Mouse (Mus musculus) hindbrain, embryonic 11.5 days (tissue): Measurements from ENCODE around the gene Orc3. TPM values are rescaled to one million over a fixed set of nuclear protein-coding genes. Genes with fewer than 3 reads are reported as not detected.
"Not testable (repeated sequence)": the region's sequence is repeated elsewhere in the genome, so short reads cannot be mapped to it uniquely, and the experiment has no call there.

Experiments used
- ATAC-seq: fragments of 200-750 bp; cut with Nextera tagmentation; 2 replicates; pipeline ENCODE4 v1.8.0; 2017; ENCODE audit warnings: mild to moderate bottlenecking, moderate TSS enrichment, moderate library complexity; ENCODE audit not compliant: low FRiP score
- DNase-seq: peaks from one replicate; pipeline ENCODE4 v3.0.0-alpha.2; 2015; ENCODE audit warnings: low spot score
- H3K27ac ChIP-seq: fragments of 300-500 bp; sonication (generic); 2 replicates; pipeline ENCODE4 v1.5.1; 2014; ENCODE audit warnings: mild to moderate bottlenecking, low read depth, low read length
- H3K27me3 ChIP-seq: fragments of 300-500 bp; sonication (generic); 2 replicates; pipeline ENCODE4 v1.6.1; 2014; ENCODE audit warnings: mild to moderate bottlenecking, low read length, moderate library complexity, mixed read lengths; ENCODE audit not compliant: control insufficient read depth, insufficient read depth
- H3K36me3 ChIP-seq: fragments of 300-500 bp; sonication (generic); 2 replicates; pipeline ENCODE4 v1.6.1; 2014; ENCODE audit warnings: mild to moderate bottlenecking, low read length, moderate library complexity, mixed read lengths; ENCODE audit not compliant: control insufficient read depth, insufficient read depth
- H3K4me1 ChIP-seq: fragments of 300-500 bp; sonication (generic); replicated peaks from 2 replicates; pipeline ENCODE4 v1.6.1; 2014; ENCODE audit warnings: low read length, mixed read lengths; ENCODE audit not compliant: control insufficient read depth, insufficient read depth
- H3K4me2 ChIP-seq: fragments of 300-500 bp; sonication (generic); replicated peaks from 2 replicates; pipeline ENCODE4 v1.6.1; 2014; ENCODE audit warnings: mild to moderate bottlenecking, low read depth, low read length
- H3K4me3 ChIP-seq: fragments of 300-500 bp; sonication (generic); 2 replicates; pipeline ENCODE4 v1.5.1; 2014; ENCODE audit warnings: low read depth, low read length
- H3K9ac ChIP-seq: fragments of 300-500 bp; sonication (generic); 2 replicates; pipeline ENCODE4 v1.6.1; 2014; ENCODE audit warnings: low read depth, low read length
- H3K9me3 ChIP-seq: fragments of 300-500 bp; sonication (generic); 2 replicates; pipeline ENCODE4 v1.6.1; 2016; ENCODE audit warnings: low read length; ENCODE audit not compliant: control insufficient read depth
- WGBS: fragments of 180-500 bp; shearing (Covaris S2); extraction: QIAGEN DNeasy Blood & Tissue Kit; methylation state at CpG from one replicate; pipeline ENCODE4 v1.1.7; 2014; 5-methylcytosine and 5-hydroxymethylcytosine counted together
- polyA plus RNA-seq: library from polyadenylated mRNA; unstranded; fragments of >200 nt; fragmentation: Nextera tagmentation; extraction: Ambion mirVana; gene quantifications from 2 replicates; pipeline ENCODE4 v1.2.1, GENCODE M21; 2014

The Orc3 gene
- polyA plus RNA-seq, 1 experiment from 2014 or later, result 127 TPM

DNA sequence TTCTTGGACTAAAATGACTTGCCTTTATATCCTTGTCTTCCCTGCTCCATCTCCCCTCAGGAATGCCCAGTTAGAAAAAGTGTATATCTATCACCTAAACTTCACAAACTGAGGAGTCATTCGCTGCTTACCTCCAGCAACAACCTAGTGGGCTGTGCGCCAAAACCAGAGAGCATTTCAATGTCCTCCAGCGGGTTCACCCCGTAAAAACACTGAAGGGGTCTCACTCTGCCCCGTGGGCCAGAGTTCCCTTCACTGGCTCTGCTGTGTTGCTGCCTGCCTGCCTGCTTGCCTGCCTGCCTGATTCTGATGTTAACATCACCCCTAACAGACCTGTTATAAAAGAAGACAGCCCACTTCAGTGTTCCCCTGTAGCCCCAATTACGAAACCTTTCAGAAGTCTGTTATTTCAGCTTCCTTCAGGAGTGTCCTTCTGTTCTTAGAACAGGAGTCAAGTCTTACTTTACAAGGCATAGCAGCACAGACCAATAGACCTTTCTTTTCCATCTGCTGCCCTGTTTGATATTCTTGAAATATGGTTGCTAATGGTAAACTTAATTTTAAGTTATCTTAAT is 1.1 kb downstream of the Orc3 start:
- Histone ChIP-seq H3K4me3 (peak overlapping the region; percentile 81), H3K27me3 (no peaks in the 10 kb centered on the region), H3K27ac (no peak overlapping the region), H3K9me3 (no peaks in the 10 kb centered on the region), H3K4me1 (peaks cover 7% of the 10 kb centered on the region), H3K4me2 (peak overlapping the region; percentile 88), H3K9ac (peak overlapping the region; percentile 89), H3K36me3 (no peaks in the 10 kb centered on the region)
- ATAC-seq (no peak), DNase-seq (no peak)
- 76% methylated on average over 6 of the region's 6 CpGs for WGBS

DNA sequence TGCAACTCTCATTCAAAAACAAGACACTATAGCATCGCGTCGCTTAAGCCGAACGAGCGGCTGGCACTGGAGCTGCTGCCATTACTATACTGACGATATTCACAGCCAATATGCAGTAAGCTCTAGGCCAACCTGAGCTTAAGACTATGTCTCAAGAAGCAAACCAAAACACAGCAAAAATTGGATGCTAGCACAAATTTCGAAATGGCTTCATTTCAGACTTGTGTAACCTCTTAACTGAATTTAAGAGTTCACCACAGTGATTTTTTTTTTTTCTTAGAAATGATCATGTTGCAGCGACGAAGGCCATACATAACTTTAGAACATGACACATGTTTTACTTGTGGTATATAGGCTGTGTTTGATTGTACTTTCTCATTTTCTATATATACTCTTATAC is 8.1 kb downstream of the Orc3 start:
- no peaks in the 10 kb centered on the region for H3K27me3 ChIP-seq
- H3K4me1 ChIP-seq, result no peaks in the 10 kb centered on the region
- H3K4me2 ChIP-seq, result no peak overlapping the region
- no peak for ATAC-seq
- no peak overlapping the region for H3K27ac ChIP-seq
- WGBS, result 96% methylated on average over 10 of the region's 10 CpGs
- no peak overlapping the region for H3K4me3 ChIP-seq
- no peak for DNase-seq
- no peak overlapping the region for H3K9ac ChIP-seq
- H3K9me3 ChIP-seq, result no peaks in the 10 kb centered on the region
- peaks cover 2% of the 10 kb centered on the region; the same call in 1 of the 2 replicates for H3K36me3 ChIP-seq

DNA sequence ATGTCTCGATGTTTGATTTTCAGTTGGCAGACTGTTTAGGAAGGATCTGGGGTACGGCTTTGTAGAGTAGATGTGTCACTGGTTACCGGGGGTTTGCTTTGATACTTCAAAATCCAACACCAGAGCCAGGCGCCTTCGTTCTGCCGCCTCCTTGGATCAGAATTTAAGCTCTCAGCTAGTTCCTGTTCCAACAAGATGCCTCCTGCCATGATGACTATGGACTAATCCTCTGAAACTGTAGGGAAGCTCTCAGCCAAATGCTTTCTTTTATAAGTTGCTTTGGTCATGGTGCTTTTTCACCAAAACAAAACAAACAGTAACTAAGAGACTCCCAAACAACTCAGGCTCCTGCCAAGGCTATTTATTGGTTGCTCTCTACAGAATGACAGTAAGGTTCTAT is 11.6 kb downstream of the Orc3 start:
- Histone ChIP-seq H3K27me3 (no peaks in the 10 kb centered on the region), H3K4me2 (no peak overlapping the region), H3K36me3 (peaks cover 5% of the 10 kb centered on the region; the same call in 1 of the 2 replicates), H3K9me3 (no peaks in the 10 kb centered on the region), H3K27ac (no peak overlapping the region), H3K4me1 (no peaks in the 10 kb centered on the region), H3K9ac (no peak overlapping the region), H3K4me3 (no peak overlapping the region)
- DNase-seq, result no peak
- ATAC-seq, result no peak
- 96% methylated on average over 6 of the region's 6 CpGs for WGBS

DNA sequence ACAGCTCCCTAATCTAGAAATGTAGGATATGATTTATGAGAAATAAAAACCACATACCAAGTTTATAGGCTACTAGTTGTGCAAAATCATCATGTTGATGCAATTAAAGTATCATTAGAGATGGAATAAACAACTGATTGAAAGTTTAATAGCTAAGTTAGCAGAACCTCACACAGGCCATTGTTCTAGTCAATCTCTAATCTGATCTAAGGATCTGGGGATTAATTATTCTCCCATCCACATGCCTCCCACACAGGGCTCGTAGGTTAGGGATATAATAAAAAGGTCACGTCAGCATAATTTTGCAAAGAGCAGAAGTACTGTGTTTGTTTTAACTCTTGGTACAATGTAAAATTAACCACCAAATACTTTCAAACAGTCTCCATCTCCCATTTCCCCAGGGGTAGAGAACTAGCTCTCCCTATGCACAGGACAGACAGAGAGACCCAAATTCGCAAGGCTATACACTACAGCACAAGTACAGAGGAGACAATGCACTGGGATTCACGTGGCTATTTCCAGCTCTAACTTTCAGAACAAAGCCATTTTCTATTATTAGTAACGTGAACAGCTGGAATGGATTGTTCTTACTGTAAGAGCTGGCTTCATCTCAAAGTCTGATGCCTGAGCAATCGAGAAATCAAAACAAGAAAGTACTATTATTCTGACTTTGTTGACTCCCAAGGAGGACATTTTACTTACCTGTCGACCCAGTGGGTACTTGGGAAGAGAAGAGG is 29.7 kb downstream of the Orc3 start:
- H3K4me1 ChIP-seq, result no peaks in the 10 kb centered on the region
- no peaks in the 10 kb centered on the region for H3K27me3 ChIP-seq
- no peak overlapping the region for H3K4me2 ChIP-seq
- DNase-seq (no peak), ATAC-seq (no peak)
- 88% methylated on average over 7 of the region's 7 CpGs for WGBS
- H3K9me3 ChIP-seq, result no peaks in the 10 kb centered on the region
- H3K9ac ChIP-seq, result no peak overlapping the region
- no peak overlapping the region for H3K4me3 ChIP-seq
- H3K27ac ChIP-seq, result no peak overlapping the region
- H3K36me3 ChIP-seq, result peaks cover 5% of the 10 kb centered on the region; the same call in 1 of the 2 replicates

DNA sequence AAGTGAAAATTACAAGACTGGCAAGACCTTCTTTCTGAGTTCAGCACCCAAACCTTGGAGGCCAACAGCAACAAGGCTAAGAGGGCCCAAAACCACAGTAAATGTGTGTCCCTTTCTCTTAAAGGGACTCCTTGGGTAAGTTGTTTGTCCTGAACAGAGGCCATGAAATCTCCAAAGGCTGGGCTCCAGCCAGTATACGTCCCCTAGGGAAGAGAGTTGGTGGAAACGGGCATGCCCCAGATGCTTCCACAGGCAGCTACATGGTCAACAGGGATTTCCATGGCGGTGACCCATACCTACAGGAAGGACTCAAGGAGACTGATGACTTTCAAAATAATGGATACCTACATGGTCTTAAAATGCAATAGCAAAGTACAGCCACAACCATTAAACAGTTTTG is 31.3 kb downstream of the Orc3 start:
- Histone ChIP-seq H3K27me3 (no peaks in the 10 kb centered on the region), H3K27ac (no peak overlapping the region), H3K4me3 (no peak overlapping the region), H3K9me3 (no peaks in the 10 kb centered on the region), H3K4me2 (no peak overlapping the region), H3K36me3 (peaks cover 8% of the 10 kb centered on the region; the same call in 1 of the 2 replicates), H3K4me1 (no peaks in the 10 kb centered on the region), H3K9ac (no peak overlapping the region)
- DNase-seq (no peak), ATAC-seq (no peak)
- 93% methylated on average over 3 of the region's 3 CpGs for WGBS

DNA sequence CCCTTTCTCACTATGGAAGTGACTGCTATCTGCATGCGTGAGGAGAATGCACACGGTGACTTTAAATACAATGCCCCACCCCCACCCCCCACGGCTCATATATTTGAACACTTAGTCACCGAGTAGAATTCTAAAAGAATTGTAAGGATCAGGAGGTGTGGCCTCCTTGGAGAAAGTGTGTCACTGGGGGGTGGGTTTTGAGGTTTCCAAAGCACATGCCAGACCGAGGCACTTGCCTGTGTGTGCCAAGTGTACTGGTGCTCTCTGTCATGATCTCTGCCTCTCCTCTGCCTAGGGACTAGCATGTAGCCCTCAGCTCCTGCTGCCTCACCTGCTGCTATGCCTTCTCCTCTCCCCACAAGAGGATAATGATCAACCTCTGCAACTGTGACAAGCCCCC is 32.3 kb downstream of the Orc3 start:
- ATAC-seq, result 0 out of 2 replicates have a peak, but pooled peaks have one; percentile 7
- H3K36me3 ChIP-seq, result peaks cover 8% of the 10 kb centered on the region; the same call in 1 of the 2 replicates
- 68% methylated on average over 5 of the region's 5 CpGs for WGBS
- H3K27me3 ChIP-seq, result no peaks in the 10 kb centered on the region
- H3K4me1 ChIP-seq, result no peaks in the 10 kb centered on the region
- no peak for DNase-seq
- H3K9me3 ChIP-seq, result no peaks in the 10 kb centered on the region
- no peak overlapping the region for H3K4me2 ChIP-seq
- no peak overlapping the region for H3K9ac ChIP-seq
- H3K27ac ChIP-seq, result no peak overlapping the region
- H3K4me3 ChIP-seq, result no peak overlapping the region

DNA sequence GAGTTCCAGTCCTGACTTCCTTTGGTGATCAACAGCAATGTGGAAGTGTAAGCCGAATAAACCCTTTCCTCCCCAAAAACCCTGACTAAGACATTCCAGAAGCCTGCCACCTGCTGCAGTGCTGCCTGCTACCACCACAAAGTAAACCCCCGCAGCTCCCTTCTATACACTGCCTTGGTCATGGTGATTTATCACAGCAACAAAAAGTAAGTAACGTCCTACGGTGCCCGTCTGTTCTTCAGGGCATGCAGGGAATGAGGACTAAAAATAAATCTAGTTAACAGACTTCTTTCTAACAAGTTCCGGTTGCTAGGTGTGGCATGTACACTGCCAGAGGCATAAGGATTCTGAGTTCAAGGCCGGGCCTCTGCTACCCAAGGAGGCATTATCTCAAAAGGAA is 32.8 kb downstream of the Orc3 start:
- no peak for DNase-seq
- ATAC-seq, result no peak
- Histone ChIP-seq H3K4me2 (no peak overlapping the region), H3K27ac (no peak overlapping the region), H3K36me3 (peaks cover 9% of the 10 kb centered on the region; the same call in 1 of the 2 replicates), H3K4me3 (no peak overlapping the region), H3K9ac (no peak overlapping the region), H3K9me3 (no peaks in the 10 kb centered on the region), H3K27me3 (no peaks in the 10 kb centered on the region), H3K4me1 (no peaks in the 10 kb centered on the region)
- 64% methylated on average over 7 of the region's 7 CpGs for WGBS

DNA sequence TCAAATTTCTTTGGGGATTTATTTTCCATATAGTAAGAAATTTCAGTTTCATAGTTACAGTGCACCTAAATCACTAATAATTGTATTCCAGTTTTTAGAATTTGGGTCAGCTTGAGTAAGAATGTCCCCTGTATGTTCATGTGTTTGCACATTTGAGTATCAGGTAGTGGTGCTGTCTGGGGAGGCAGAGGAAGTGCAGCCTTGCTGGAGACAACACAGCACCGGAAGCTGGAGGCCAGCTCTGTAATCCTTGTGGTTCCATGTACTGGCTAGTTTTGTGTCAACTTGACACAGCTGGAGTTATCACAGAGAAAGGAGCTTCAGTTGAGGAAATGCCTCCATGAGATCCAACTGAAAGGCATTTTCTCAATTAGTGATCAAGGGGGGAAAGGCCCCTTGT is 33.3 kb downstream of the Orc3 start:
- not testable (repeated sequence) for H3K4me3 ChIP-seq, DNase-seq, H3K4me1 ChIP-seq, H3K9ac ChIP-seq, H3K9me3 ChIP-seq, H3K27me3 ChIP-seq, H3K27ac ChIP-seq, H3K4me2 ChIP-seq, ATAC-seq
- peaks cover 10% of the 10 kb centered on the region; the same call in 1 of the 2 replicates for H3K36me3 ChIP-seq
- 92% methylated on average over 1 of the region's 1 CpGs for WGBS

DNA sequence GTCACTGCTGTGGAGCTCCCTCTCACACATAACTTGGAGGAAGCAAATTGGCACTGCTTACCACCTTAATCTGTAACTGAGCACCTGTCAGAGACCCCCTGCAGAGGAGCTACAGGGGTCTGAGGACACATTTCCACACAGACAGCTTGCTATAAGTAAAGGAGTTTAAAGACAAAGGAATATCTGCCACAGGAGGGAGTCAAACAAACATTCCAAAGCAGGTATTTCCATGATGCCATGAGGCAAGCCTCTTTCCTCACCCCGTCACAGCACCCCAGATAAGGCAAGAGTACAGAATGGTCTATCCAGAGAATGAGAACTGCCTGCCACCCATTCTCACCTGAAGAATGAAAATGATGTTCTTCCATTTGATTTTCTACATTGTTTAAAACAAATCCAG is 35.5 kb downstream of the Orc3 start:
- H3K4me1 ChIP-seq, result no peaks in the 10 kb centered on the region
- no peaks in the 10 kb centered on the region for H3K27me3 ChIP-seq
- no peak overlapping the region for H3K27ac ChIP-seq
- H3K4me3 ChIP-seq, result no peak overlapping the region
- H3K9me3 ChIP-seq, result no peaks in the 10 kb centered on the region
- ATAC-seq (no peak), DNase-seq (no peak)
- no peak overlapping the region for H3K9ac ChIP-seq
- no peak overlapping the region for H3K4me2 ChIP-seq
- WGBS, result 95% methylated on average over 1 of the region's 1 CpGs
- peaks cover 13% of the 10 kb centered on the region; the same call in 1 of the 2 replicates for H3K36me3 ChIP-seq
